Mouse (Mus musculus) cerebellum, adult 2 months (tissue): ENCODE measurements around the gene Pelp1. TPM values are rescaled to one million over a fixed set of nuclear protein-coding genes. Genes with fewer than 3 reads are reported as not detected.
"Not testable (repeated sequence)": the region's sequence is repeated elsewhere in the genome, so short reads cannot be mapped to it uniquely, and the experiment has no call there.

Experiments used
- DNase-seq, 2 experiments: peaks; one replicate each; pipeline ENCODE4 v3.0.0; 2021
- H3K27ac ChIP-seq: fragments of 200-500 bp; 2 replicates; pipeline ENCODE4 v1.5.1; 2012; ENCODE audit warnings: low read length, control low read depth, inconsistent platforms; ENCODE audit not compliant: insufficient read depth
- H3K27me3 ChIP-seq: fragments of 200-500 bp; 2 replicates; pipeline ENCODE4 v1.6.1; 2012; ENCODE audit warnings: inconsistent platforms, mild to moderate bottlenecking, low read length, moderate library complexity; ENCODE audit not compliant: control insufficient read depth, insufficient read depth
- H3K4me1 ChIP-seq: fragments of 200-500 bp; 2 replicates; pipeline ENCODE4 v1.6.1; 2011; ENCODE audit warnings: low read length; ENCODE audit not compliant: control insufficient read depth, insufficient read depth
- H3K4me3 ChIP-seq: fragments of 200-500 bp; replicated peaks from 2 replicates; pipeline ENCODE3; 2011; ENCODE audit warnings: mild to moderate bottlenecking, low read depth, low read length, control low read depth; ENCODE audit not compliant: insufficient read depth
- CTCF ChIP-seq: fragments of 200-500 bp; IDR thresholded peaks from 2 replicates; pipeline ENCODE4 v1.5.1; 2011; ENCODE audit warnings: low read depth, mild to moderate bottlenecking, control low read depth, low read length, moderate library complexity, borderline replicate concordance; ENCODE audit not compliant: insufficient read depth
- POLR2A ChIP-seq: fragments of 200-500 bp; IDR thresholded peaks from 2 replicates; pipeline ENCODE4 v1.6.1; 2011; ENCODE audit warnings: low read length, control low read depth, borderline replicate concordance; ENCODE audit not compliant: insufficient read depth
- WGBS: fragments of 180-500 bp; shearing (Covaris S2); methylation state at CpG from one replicate; pipeline ENCODE4 v1.1.7; 2018; 5-methylcytosine and 5-hydroxymethylcytosine counted together
- polyA plus RNA-seq: library from polyadenylated mRNA; depleted of rRNA; stranded (reverse); fragments of >200 nt; gene quantifications from 2 replicates; pipeline ENCODE4 v1.2.3, GENCODE M21; 2012

The Pelp1 gene
- polyA plus RNA-seq, 1 experiment, result 18.3 TPM

GRCm38 (mm10) chr11:70432895-70433568, 23.2 kb upstream of the Pelp1 start:
- WGBS, result 3% methylated on average over 15 of the region's 15 CpGs
- peak overlapping the region; percentile 32 for H3K27ac ChIP-seq
- DNase-seq, result peak in 1 of 2 experiments; percentile 71

DNA sequence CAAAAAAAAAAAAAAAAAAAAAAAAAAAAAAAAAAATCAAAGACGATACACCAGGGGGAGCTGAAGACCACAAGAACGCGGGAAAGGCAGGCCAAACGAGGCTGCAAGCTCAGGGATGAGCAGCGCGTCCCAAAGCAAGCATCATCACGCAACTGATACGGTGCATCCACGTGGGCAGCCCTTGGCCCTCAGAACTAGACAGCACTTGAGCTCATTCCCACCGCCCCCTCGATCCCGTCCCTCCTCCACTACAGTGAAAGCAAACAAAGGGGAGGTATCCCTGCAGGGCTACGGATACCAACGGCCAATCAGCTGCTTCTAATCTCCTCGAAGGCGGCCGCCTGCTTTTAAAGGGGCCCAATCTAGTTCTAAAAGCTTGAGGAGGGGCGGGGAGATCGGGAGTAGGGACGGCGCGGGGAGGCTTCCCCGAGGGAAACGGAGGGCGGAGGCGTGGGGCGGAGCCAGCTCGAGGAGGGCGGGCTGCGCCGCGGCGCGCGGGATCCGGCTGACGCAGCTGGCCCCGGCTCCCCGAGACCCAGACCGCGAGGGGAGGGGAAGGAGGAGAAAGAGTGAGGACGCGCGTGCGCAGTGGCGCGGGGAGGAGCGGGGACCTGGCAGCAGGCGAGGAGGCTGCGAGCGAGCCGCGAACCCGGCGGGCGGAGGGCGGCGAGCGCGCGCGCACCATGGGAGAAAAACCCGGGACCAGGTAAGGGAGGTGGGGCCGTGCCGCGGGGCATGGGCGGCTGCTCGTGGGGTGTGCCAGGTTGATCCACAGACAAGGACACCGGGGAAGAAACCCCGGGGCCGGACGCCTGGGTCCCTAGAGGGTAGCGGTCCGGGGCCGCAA, 22.4 kb upstream of the Pelp1 start, which contains the start of gene Arrb2:
Gene Arrb2 (plus strand): TSS at position 588 of the 847 bp plus-strand sequence.
- no peaks in the 10 kb centered on the region for H3K27me3 ChIP-seq
- TF ChIP-seq CTCF, result peak; percentile 80
- TF ChIP-seq POLR2A, result peak; percentile 80
- WGBS, result under 1% methylated on average over 73 of the region's 75 CpGs

More at GRCm38 (mm10) chr11:70432895-70433568, 23.2 kb upstream of the Pelp1 start:
- Histone ChIP-seq H3K4me3 (peak overlapping the region; percentile 65), H3K27me3 (no peaks in the 10 kb centered on the region), H3K4me1 (peaks cover 6% of the 10 kb centered on the region)
- TF ChIP-seq POLR2A, result no peak
- TF ChIP-seq CTCF, result no peak

GRCm38 (mm10) chr11:70431574-70431973, 21.7 kb upstream of the Pelp1 start:
- Histone ChIP-seq H3K4me3 (no peak overlapping the region), H3K27me3 (no peaks in the 10 kb centered on the region), H3K27ac (0 out of 2 replicates have a peak overlapping the region, but pooled peaks have one; percentile 10), H3K4me1 (peaks cover 6% of the 10 kb centered on the region)
- DNase-seq, result peak in 1 of 2 experiments; percentile 37
- 27% methylated on average over 5 of the region's 5 CpGs for WGBS
- TF ChIP-seq CTCF, result no peak
- no peak for TF ChIP-seq POLR2A

More for the DNA sequence above, 22.4 kb upstream of the Pelp1 start, which contains the start of gene Arrb2:
- Histone ChIP-seq H3K4me3 (peak within 1 kb of the TSS; percentile 74), H3K4me1 (peaks cover 6% of the 10 kb centered on the region), H3K27ac (peak within 1 kb of the TSS; percentile 32)
- DNase-seq, result peak; percentile 99

DNA sequence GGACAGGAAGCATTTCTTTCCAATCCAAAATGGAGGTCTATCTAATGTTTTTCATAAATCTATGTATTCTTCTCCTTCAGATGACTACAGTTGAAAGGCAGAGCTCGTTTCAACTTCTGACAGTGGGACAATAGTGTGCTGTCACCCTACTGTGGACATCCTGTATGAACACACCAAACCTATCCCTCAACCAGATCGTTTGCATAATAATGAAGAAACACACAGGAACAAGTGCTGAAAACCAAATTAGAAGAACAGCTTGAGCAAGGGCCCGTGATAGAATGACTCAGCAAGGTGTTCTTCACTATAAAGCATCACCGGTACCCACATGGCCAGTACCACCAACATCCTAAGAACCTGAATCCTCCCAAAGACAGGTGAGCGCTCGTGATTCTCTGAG, 16.8 kb upstream of the Pelp1 start:
- not testable (repeated sequence) for H3K27me3 ChIP-seq, H3K27ac ChIP-seq, H3K4me1 ChIP-seq, H3K4me3 ChIP-seq, DNase-seq
- 50% methylated on average over 6 of the region's 6 CpGs for WGBS

GRCm38 (mm10) chr11:70419486-70419885, 9.7 kb upstream of the Pelp1 start:
- no peaks in the 10 kb centered on the region for H3K4me1 ChIP-seq
- TF ChIP-seq CTCF, result no peak
- TF ChIP-seq POLR2A, result no peak
- no peak for DNase-seq
- H3K4me3 ChIP-seq, result no peak overlapping the region
- no peak overlapping the region for H3K27ac ChIP-seq
- H3K27me3 ChIP-seq, result no peaks in the 10 kb centered on the region
- WGBS, result 72% methylated on average over 5 of the region's 5 CpGs

DNA sequence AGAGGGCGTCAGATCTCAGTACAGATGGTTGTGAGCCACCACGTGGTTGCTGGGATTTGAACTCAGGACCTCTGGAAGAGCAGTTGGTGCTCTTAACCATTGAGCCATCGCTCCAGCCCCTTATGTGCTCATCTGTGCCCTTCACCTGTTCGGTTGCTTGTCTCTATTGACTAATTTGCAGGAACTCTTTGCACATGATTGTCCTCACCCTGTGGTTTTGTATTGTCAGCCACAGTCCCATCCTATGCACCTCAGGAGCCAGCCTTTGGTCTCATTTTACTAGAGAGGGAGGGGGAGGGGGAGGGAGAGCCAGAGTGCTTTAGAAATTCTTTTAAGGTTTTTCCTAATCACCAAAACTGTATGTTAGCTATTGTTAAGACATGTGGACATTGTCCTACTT, 8.4 kb upstream of the Pelp1 start:
- Histone ChIP-seq H3K4me3 (no peak overlapping the region), H3K27ac (no peak overlapping the region), H3K27me3 (no peaks in the 10 kb centered on the region), H3K4me1 (no peaks in the 10 kb centered on the region)
- WGBS, result 67% methylated on average over 4 of the region's 4 CpGs
- no peak for DNase-seq
- TF ChIP-seq POLR2A, result no peak
- no peak for TF ChIP-seq CTCF

DNA sequence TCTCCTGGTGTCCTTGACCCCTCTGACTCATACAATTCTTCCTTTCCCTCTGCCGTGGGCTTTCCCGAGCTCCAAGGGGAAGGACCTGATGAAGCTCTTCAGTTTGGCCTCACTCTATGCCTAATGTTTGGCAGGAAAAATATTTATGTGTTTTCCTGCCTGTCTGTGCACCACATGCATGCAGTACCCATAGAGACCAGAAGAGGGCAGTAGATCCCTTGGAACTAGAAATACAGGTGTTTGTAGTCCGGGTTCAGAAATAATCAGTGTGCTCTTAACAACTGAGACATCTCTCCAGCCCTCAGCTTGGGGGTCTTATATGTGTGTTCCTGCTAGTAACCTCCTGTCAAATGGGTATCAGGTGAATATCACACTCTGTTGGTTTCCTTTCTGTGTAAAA, 4.1 kb upstream of the Pelp1 start:
- Histone ChIP-seq H3K4me1 (no peaks in the 10 kb centered on the region), H3K27me3 (no peaks in the 10 kb centered on the region), H3K27ac (no peak overlapping the region), H3K4me3 (no peak overlapping the region)
- peak; percentile 63 to 72 for DNase-seq
- TF ChIP-seq CTCF, result peak; percentile 73
- TF ChIP-seq POLR2A, result no peak
- WGBS, result 5% methylated on average over 3 of the region's 3 CpGs

DNA sequence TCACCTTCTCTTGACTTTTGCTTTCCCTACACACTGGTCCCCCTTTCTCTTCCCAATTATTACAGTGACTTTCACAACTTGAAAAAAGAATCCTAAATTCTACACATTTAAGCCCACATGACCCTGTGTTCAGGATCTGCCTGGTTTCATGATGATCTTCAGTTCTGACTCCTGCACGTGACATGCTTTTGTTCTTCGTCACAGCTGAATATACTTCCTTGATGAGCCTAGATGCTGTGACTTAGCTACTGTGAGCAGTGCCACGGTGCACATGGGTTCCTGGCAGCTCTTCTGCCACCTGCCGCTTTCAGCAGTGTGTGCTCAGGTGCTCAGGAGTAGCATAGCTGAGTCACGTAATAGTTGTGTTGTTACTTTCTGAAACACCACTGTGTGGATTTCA, 2.8 kb upstream of the Pelp1 start:
- no peak overlapping the region for H3K27ac ChIP-seq
- no peaks in the 10 kb centered on the region for H3K27me3 ChIP-seq
- no peak overlapping the region for H3K4me3 ChIP-seq
- DNase-seq, result no peak
- TF ChIP-seq CTCF (no peak), POLR2A (no peak)
- peaks cover 2% of the 10 kb centered on the region for H3K4me1 ChIP-seq
- WGBS, result 68% methylated on average over 5 of the region's 5 CpGs
